Mouse (Mus musculus): ENCODE results near the gene C730034F03Rik. TPM values are rescaled to one million over a fixed set of nuclear protein-coding genes. Genes with fewer than 3 reads are reported as not detected.

The C730034F03Rik gene
- total RNA-seq, 2 experiments from 2014 or later: 1.0 to 1.6 TPM

DNA sequence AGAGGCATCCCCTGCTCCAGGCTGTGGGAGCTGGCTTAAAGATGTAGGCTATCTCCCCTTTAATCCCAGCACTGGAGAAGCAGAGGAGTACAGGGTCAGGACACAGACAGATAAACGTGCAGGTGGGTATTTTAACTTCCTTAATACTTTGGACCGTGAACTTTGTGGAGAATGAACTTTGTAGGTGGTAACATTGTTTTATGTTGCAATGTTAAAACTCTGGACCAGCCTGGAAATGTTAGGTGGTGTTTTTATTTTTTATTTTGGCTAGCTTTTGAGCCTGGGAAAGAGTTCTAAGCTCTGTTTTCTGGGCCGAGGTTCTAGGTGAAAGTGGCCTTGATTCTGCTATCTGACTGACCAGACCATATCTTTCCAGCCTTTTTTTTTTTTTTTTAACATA lies 1.9 kb downstream of the C730034F03Rik start:
- DNase-seq (ENCODE audit: low spot score in 2 of 2): no peak

- DNase-seq (ENCODE audit: low spot score in 2 of 2): no peak
Measured at GRCm38 (mm10) chr15:89431806-89432205, 2.4 kb downstream of the C730034F03Rik start.

DNA sequence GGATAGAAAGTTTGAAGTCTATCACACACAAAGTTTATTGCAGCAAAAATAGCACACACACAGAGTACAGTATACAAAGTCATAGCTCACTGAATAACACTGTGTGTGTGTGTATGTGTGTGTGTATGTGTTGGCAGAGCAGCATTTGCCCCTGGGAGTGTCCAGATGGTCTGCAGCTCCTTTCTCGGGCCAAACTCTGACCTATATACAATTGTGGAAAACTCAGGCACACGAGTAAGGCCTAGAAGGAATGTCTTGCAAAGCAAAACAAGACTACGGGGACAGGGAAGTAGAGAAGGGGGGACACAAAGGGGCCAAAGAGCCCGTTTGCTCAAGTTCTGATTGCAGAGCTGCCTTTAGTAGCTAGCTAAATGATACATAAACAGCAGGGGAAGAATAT lies 3.6 kb downstream of the C730034F03Rik start:
- DNase-seq (ENCODE audit: low spot score in 2 of 2): no peak

DNA sequence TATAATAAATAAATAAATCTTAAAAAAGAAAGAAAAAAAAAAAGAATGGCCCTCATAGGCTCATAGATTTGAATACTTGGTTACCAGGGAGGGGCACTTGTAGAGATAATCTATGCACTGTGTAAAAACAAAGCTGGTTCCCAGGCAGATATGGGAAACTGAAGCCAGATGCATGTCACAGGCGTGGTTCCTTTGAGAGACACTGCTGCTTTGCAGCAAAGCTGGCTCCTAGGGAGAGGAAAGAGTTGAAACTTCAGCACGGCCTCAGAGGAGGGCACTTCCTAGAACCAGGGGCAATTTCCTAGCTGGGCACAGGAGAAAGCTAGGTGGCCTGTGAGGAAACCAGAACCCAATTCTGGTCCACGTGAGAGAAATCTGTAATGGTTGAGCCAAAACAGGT lies 4.7 kb downstream of the C730034F03Rik start:
- DNase-seq (ENCODE audit: low spot score in 2 of 2): no peak

DNA sequence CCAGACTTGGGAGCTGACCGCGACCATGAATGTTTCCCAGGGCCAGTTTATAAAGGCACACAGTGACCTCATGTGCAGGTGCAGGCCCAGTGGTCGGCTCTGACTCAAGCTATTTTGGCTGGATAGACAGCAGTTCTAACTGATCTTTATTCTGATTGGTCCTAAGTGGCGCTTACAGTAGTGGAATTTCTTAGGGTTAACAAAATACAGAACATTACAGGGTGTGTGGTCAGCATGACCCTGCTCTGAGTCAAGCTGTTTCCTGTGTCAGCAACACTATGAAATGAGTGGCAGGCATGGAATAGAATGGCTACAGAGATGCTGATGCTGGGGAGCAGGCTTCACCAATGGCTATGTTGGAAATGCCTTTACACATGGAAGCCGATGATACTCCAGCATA lies 6.5 kb downstream of the C730034F03Rik start:
- DNase-seq (ENCODE audit: low spot score in 2 of 2): no peak

- DNase-seq (ENCODE audit: low spot score in 2 of 2): no peak
Measured at GRCm38 (mm10) chr15:89442486-89443070, 13.2 kb downstream of the C730034F03Rik start.

GRCm38 (mm10) chr15:89452906-89453864 lies 23.8 kb downstream of the C730034F03Rik start:
- peak; percentile 63 to 67 for DNase-seq (ENCODE audit: low spot score in 2 of 2)

- no peak for DNase-seq (ENCODE audit: low spot score in 2 of 2)
Measured at GRCm38 (mm10) chr15:89453865-89454478, 24.6 kb downstream of the C730034F03Rik start, which contains the start of gene Mapk8ip2. TSS of gene Mapk8ip2 (plus strand) at chr15:89453913.

- DNase-seq (ENCODE audit: low spot score in 2 of 2): no peak
Measured at GRCm38 (mm10) chr15:89454857-89455256, 25.5 kb downstream of the C730034F03Rik start.

DNA sequence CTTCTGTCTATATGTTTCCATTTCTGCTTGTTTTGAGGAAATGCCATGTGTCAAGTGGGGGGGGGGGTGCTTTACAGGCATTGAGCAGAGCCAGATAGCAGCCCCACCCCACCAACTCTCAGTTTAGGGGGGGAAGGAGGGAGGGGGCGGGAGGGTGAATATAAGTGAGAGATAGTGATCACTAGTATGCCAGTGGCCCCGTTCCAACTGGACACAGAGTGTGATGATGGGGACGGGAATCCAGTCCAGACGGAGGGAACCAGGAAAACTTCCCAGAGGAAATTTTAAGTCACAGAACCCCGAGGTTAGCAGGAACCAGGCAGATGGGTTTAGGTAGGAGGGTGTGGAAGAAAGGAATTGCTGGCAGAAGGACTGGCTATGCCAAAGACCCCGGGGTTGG lies 26.3 kb downstream of the C730034F03Rik start:
- no peak for DNase-seq (ENCODE audit: low spot score in 2 of 2)

- DNase-seq (ENCODE audit: low spot score in 2 of 2): no peak
Measured at GRCm38 (mm10) chr15:89458942-89459341, 29.6 kb downstream of the C730034F03Rik start.

GRCm38 (mm10) chr15:89459821-89460220 lies 30.4 kb downstream of the C730034F03Rik start:
- no peak for DNase-seq (ENCODE audit: low spot score in 2 of 2)

DNA sequence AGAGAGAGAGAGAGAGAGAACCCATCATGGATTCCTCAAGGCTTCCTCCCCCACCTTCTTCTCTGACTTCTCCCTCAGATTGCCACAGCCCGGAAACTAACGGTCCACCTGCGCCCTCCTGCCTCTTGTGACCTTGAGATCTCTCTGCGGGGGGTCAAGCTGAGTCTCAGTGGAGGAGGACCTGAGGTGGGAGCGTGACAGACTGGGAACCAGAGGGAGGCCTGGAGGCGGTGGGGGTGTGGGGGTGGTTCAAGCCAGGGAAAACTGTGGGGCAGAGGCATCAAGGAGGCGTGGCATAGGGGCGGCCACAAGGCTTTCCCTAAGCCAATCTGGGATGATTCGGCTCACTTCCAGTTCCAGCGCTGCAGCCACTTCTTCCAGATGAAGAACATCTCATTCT lies 30.9 kb downstream of the C730034F03Rik start:
- no peak for DNase-seq (ENCODE audit: low spot score in 2 of 2)

GRCm38 (mm10) chr15:89461321-89461720 lies 31.9 kb downstream of the C730034F03Rik start:
- DNase-seq (ENCODE audit: low spot score in 2 of 2): no peak

DNA sequence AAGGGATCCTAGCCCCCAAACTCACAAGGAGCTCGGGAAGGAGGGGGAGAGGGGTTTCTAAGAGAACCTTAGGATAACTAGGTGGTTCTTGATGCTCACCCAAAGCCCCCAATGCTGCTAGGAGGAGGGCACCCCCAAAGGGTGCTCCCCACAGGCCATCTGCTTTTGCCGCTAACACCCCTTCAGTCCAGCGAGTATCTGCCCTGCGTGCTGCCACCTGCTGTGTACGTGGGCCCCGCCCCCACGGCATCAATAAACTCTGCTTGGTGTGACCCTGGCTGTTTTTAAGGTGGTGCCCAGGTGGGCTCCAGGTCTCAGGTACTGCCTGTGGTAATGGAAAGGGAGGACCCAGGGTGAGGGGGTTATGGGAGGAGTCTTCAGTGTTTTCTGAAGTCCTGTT lies 32.8 kb downstream of the C730034F03Rik start:
- no peak for DNase-seq (ENCODE audit: low spot score in 2 of 2)

- no peak for DNase-seq (ENCODE audit: low spot score in 2 of 2)
Measured at GRCm38 (mm10) chr15:89463334-89464235, 34.2 kb downstream of the C730034F03Rik start.

- no peak for DNase-seq (ENCODE audit: low spot score in 2 of 2)
Measured at GRCm38 (mm10) chr15:89465052-89465451, 35.7 kb downstream of the C730034F03Rik start.

DNA sequence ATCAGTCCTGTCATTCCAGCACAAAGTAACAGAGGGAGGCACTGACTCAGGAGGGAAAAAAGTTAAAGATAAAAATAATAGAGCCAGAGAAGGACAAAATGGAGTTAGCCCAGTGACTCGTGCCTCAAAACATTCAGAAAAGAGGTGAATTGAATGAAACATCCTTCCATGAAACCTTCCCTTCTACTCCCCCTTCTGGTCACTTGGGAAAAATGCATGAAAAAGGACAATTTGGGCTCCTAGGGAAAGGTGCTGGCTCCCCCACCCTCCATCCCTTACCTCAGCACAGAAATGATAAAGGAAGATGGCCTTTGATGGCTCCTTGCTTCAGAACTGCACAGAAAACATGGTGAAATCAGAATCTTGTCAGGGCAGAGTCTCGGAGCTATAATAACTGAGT lies 39.2 kb downstream of the C730034F03Rik start:
- DNase-seq (ENCODE audit: low spot score in 2 of 2): no peak

DNA sequence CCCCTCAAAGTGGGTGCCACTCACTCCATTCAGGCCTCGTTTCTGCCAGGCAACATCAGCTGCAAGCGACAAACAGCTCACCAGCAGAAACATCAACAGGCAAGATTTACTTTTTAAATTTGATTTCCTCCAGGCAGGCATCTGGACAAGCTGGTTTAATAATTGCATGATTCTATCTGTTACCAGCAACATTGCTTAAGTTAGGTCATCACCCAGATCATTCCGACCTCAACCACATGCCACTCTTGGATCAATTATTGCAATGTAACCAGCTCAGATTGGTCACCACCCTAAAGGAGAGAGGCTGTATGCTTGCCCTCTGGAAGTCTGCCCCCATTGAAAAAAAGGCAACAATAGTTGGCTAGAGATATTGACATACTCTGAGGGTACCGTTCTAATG lies 42.1 kb downstream of the C730034F03Rik start:
- no peak for DNase-seq (ENCODE audit: low spot score in 2 of 2)

- no peak for DNase-seq (ENCODE audit: low spot score in 2 of 2)
Measured at GRCm38 (mm10) chr15:89473370-89473769, 44.0 kb downstream of the C730034F03Rik start.

- DNase-seq (ENCODE audit: low spot score in 2 of 2): no peak
Measured at GRCm38 (mm10) chr15:89473921-89474320, 44.5 kb downstream of the C730034F03Rik start.

Data from adrenal gland, adult 18-20 months (tissue).